In the genomic region with DNA sequence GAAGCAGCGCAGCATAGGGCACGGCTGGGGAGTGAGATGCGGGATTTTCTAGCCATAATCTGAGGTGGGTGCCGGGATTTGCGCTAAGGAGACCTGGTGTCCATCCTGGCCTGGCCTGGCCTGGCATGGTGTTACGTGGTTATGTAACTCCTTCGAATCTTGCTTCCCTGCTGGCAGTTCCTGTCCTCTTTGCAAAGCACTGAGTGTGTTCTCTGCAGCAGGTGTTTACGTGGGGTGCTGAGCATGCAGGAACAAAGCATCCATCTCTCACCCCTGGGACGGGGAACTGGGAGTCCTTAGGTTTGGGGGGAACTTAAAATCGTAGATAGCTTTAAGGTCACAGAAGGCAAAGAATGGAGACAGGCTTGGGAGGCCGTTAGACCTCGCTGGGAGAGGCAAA, we compare ENCODE assay signal across 8 mouse cellular contexts. TPM values are rescaled to one million over a fixed set of nuclear protein-coding genes. Genes with fewer than 3 reads are reported as not detected.
DNase-seq lines count a peak whose midpoint lies in the region; ATAC-seq and TF ChIP-seq lines count a peak whose summit lies in the region.
"Had no signal": no experiment of that assay in that cellular context is flagged by ENCODE, and none has a peak within 500 bp of the region (broad histone marks: within the 10 kb centered on the region; RNA-seq: fewer than 3 reads in every experiment).

No protein-coding gene starts in this region.

- H3K27ac ChIP-seq in lung, embryonic 15.5 days, result 0 out of 2 replicates have a peak overlapping the region, but pooled peaks have one; percentile 39
- H3K27ac ChIP-seq in forebrain, embryonic 16.5 days (ENCODE audit: low read length), result peak overlapping the region; percentile 66
- H3K27ac ChIP-seq in small intestine, adult 2 months (ENCODE audit: insufficient read depth, low read depth, low read length), result peak overlapping the region; percentile 26; the same call in 1 of the 2 replicates

- no peak overlapping the region for H3K4me2 ChIP-seq in lung, embryonic 15.5 days
- H3K4me2 ChIP-seq in forebrain, embryonic 16.5 days (ENCODE audit: low read length), result no peak overlapping the region

- no peak for TF ChIP-seq CTCF in small intestine, adult 2 months (IDR thresholded peaks at IDR 0.05; ENCODE audit: extremely low read depth, insufficient read length, insufficient replicate concordance, low read depth, low read length)

- no peak for TF ChIP-seq POLR2A in small intestine, adult 2 months (IDR thresholded peaks at IDR 0.05; ENCODE audit: low read depth, low read length)

- no peak for ATAC-seq in lung, embryonic 15.5 days (ENCODE audit: borderline replicate concordance, extremely low read depth, low FRiP score, low TSS enrichment)
- no peak for ATAC-seq in forebrain, embryonic 16.5 days

- no peak for DNase-seq in lung, adult 18-20 months
- DNase-seq in cerebellum, adult 9-10 months, result peak; percentile 55
- DNase-seq in layer of hippocampus, adult 9-10 months (ENCODE audit: low spot score), result no peak
- no peak for DNase-seq in right cerebral cortex, postnatal 25 days
- DNase-seq: lung, adult 2 months had no signal

- H3K27me3 ChIP-seq in lung, embryonic 15.5 days, result no peaks in the 10 kb centered on the region
- H3K27me3 ChIP-seq in forebrain, embryonic 16.5 days (replicated peaks; ENCODE audit: control insufficient read depth, insufficient read depth, low read length), result no peaks in the 10 kb centered on the region
- H3K27me3 ChIP-seq in small intestine, adult 2 months (ENCODE audit: control insufficient read depth, insufficient read depth, low read length), result no peaks in the 10 kb centered on the region

- peaks cover 66% of the 10 kb centered on the region for H3K4me1 ChIP-seq in lung, embryonic 15.5 days
- peaks cover 59% of the 10 kb centered on the region for H3K4me1 ChIP-seq in forebrain, embryonic 16.5 days (replicated peaks; ENCODE audit: control insufficient read depth, insufficient read depth, low read length)
- peaks cover 24% of the 10 kb centered on the region for H3K4me1 ChIP-seq in small intestine, adult 2 months (ENCODE audit: control insufficient read depth, insufficient read depth, insufficient read length, low read length)

- 69% methylated on average over 12 of the region's 12 CpGs for WGBS in lung, embryonic 15.5 days
- 51% methylated on average over 12 of the region's 12 CpGs for WGBS in forebrain, embryonic 16.5 days
- 85% methylated on average over 12 of the region's 12 CpGs for WGBS in small intestine, adult 2 months

- no peak overlapping the region for H3K9ac ChIP-seq in lung, embryonic 15.5 days
- H3K9ac ChIP-seq in forebrain, embryonic 16.5 days (replicated peaks; ENCODE audit: low read depth, low read length), result peak overlapping the region; percentile 39; the same call in 1 of the 2 replicates

- no peak overlapping the region for H3K4me3 ChIP-seq in lung, embryonic 15.5 days
- no peak overlapping the region for H3K4me3 ChIP-seq in forebrain, embryonic 16.5 days (replicated peaks; ENCODE audit: low read length)
- H3K4me3 ChIP-seq in small intestine, adult 2 months (ENCODE audit: low read depth, low read length), result no peak overlapping the region

- no peaks in the 10 kb centered on the region for H3K36me3 ChIP-seq in lung, embryonic 15.5 days
- no peaks in the 10 kb centered on the region for H3K36me3 ChIP-seq in forebrain, embryonic 16.5 days (ENCODE audit: control insufficient read depth, insufficient read depth)
- H3K36me3 ChIP-seq in small intestine, adult 2 months (ENCODE audit: control insufficient read depth, insufficient read depth, low read length), result peaks cover 6% of the 10 kb centered on the region; the same call in 1 of the 2 replicates

- H3K9me3 ChIP-seq in lung, embryonic 15.5 days, result no peaks in the 10 kb centered on the region
- no peaks in the 10 kb centered on the region for H3K9me3 ChIP-seq in forebrain, embryonic 16.5 days (ENCODE audit: control insufficient read depth, low read length)

RNA-seq across cellular contexts. Expression of a gene that starts 28.3 kb away (rescaled TPM):
- 0.52 and 1.1 TPM in 2 replicates for polyA plus RNA-seq in lung, embryonic 15.5 days (2015; fragmentation: Nextera tagmentation; extraction: Ambion mirVana)
- 0.21 TPM in 1 of 2 replicates, not detected in the other for polyA plus RNA-seq in forebrain, embryonic 16.5 days (2015; fragmentation: Nextera tagmentation; extraction: Ambion mirVana)
- 0.47 and 0.70 TPM in 2 replicates for polyA plus RNA-seq in small intestine, adult 2 months (2012; rRNA removed)

RNA-seq across cellular contexts. Expression of a gene that starts 44.8 kb away (rescaled TPM):
- 23.6 and 25.4 TPM in 2 replicates for polyA plus RNA-seq in lung, embryonic 15.5 days (2015; fragmentation: Nextera tagmentation; extraction: Ambion mirVana)
- 20.5 and 25.4 TPM in 2 replicates for polyA plus RNA-seq in forebrain, embryonic 16.5 days (2015; fragmentation: Nextera tagmentation; extraction: Ambion mirVana)
- 6.2 and 6.4 TPM in 2 replicates for polyA plus RNA-seq in small intestine, adult 2 months (2012; rRNA removed)
